Mouse (Mus musculus) stomach, postnatal 0 days (tissue): ENCODE results near the gene Zfp629. TPM values are rescaled to one million over a fixed set of nuclear protein-coding genes. Genes with fewer than 3 reads are reported as not detected.

Experiments used
- ATAC-seq: fragments of 200-750 bp; cut with Nextera tagmentation; 2 replicates; pipeline ENCODE4 v1.8.0; 2017; ENCODE audit not compliant: low FRiP score, low TSS enrichment
- DNase-seq: peaks from one replicate; pipeline ENCODE4 v3.0.0-alpha.2; 2016; ENCODE audit warnings: low spot score
- H3K27ac ChIP-seq: fragments of 300-500 bp; sonication (generic); replicated peaks from 2 replicates; pipeline ENCODE4 v1.5.1; 2014; ENCODE audit warnings: mild to moderate bottlenecking, control low read depth
- H3K27me3 ChIP-seq: fragments of 300-500 bp; sonication (generic); 2 replicates; pipeline ENCODE4 v1.6.1; 2014; ENCODE audit warnings: low read length; ENCODE audit not compliant: control insufficient read depth, insufficient read depth
- H3K36me3 ChIP-seq: fragments of 300-500 bp; sonication (generic); 2 replicates; pipeline ENCODE4 v1.6.1; 2014; ENCODE audit warnings: low read length, mixed read lengths; ENCODE audit not compliant: control insufficient read depth, insufficient read depth
- H3K4me1 ChIP-seq: fragments of 300-500 bp; sonication (generic); replicated peaks from 2 replicates; pipeline ENCODE4 v1.6.1; 2014; ENCODE audit warnings: antibody characterized with exemption; ENCODE audit not compliant: control insufficient read depth, insufficient read depth
- H3K4me2 ChIP-seq: fragments of 300-500 bp; sonication (generic); replicated peaks from 2 replicates; pipeline ENCODE4 v1.6.1; 2014; ENCODE audit warnings: low read depth, mild to moderate bottlenecking, control low read depth, moderate library complexity
- H3K4me3 ChIP-seq: fragments of 300-500 bp; sonication (generic); 2 replicates; pipeline ENCODE4 v1.5.1; 2014; ENCODE audit warnings: low read depth, low read length, control low read depth
- H3K9ac ChIP-seq: fragments of 300-500 bp; sonication (generic); 2 replicates; pipeline ENCODE4 v1.6.1; 2014; ENCODE audit warnings: mild to moderate bottlenecking, low read length, control low read depth, mixed read lengths
- H3K9me3 ChIP-seq: fragments of 300-500 bp; sonication (generic); 2 replicates; pipeline ENCODE4 v1.6.1; 2016; ENCODE audit warnings: low read length; ENCODE audit not compliant: control insufficient read depth
- CTCF ChIP-seq: IDR thresholded peaks from 2 replicates; pipeline ENCODE4 v1.5.1; 2016; ENCODE audit warnings: antibody characterized with exemption, low read depth, mild to moderate bottlenecking, moderate library complexity
- EP300 ChIP-seq: optimal IDR thresholded peaks from 2 replicates; pipeline ENCODE3; 2016; ENCODE audit warnings: antibody characterized with exemption
- WGBS: fragments of 180-500 bp; shearing (Covaris S2); extraction: QIAGEN DNeasy Blood & Tissue Kit; methylation state at CpG from one replicate; pipeline ENCODE4 v1.1.7; 2014; 5-methylcytosine and 5-hydroxymethylcytosine counted together
- polyA plus RNA-seq: library from polyadenylated mRNA; unstranded; fragments of >200 nt; fragmentation: Nextera tagmentation; extraction: Ambion mirVana; gene quantifications from 2 replicates; pipeline ENCODE4 v1.2.1, GENCODE M21; 2015

Gene Zfp629
- polyA plus RNA-seq, 1 experiment from 2014 or later: 3.7 TPM

DNA sequence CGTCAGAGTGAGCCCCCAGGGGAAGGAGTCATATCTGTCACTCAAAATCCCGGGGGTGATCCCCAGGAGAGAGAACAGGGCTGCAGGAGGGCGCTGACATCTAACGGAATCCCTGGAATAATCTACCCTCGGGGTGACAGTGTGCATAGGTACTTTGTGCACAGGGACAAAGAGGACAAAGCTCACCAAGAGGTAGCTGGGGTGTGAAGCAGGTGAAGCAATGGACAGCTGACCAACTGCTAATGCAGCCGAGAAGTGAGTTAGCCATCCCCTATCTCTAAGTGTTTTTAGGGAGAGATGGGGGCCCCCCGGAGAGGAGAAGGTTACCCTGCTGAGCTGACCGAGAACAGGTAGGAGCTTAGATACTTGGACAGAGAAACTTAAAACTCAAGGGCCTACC, 1.5 kb downstream of the Zfp629 start:
- H3K27me3 ChIP-seq: no peaks in the 10 kb centered on the region
- no peak overlapping the region; the same call in 1 of the 2 replicates for H3K27ac ChIP-seq
- no peak; the same call in 1 of the 2 replicates for ATAC-seq
- no peak for TF ChIP-seq EP300
- no peak for TF ChIP-seq CTCF
- H3K4me2 ChIP-seq: peak overlapping the region; percentile 87
- peak overlapping the region; percentile 95 for H3K4me3 ChIP-seq
- no peak for DNase-seq
- peaks cover 18% of the 10 kb centered on the region for H3K36me3 ChIP-seq
- peak overlapping the region; percentile 95 for H3K9ac ChIP-seq
- WGBS: 17% methylated on average over 8 of the region's 8 CpGs
- H3K4me1 ChIP-seq: no peaks in the 10 kb centered on the region
- no peaks in the 10 kb centered on the region for H3K9me3 ChIP-seq

DNA sequence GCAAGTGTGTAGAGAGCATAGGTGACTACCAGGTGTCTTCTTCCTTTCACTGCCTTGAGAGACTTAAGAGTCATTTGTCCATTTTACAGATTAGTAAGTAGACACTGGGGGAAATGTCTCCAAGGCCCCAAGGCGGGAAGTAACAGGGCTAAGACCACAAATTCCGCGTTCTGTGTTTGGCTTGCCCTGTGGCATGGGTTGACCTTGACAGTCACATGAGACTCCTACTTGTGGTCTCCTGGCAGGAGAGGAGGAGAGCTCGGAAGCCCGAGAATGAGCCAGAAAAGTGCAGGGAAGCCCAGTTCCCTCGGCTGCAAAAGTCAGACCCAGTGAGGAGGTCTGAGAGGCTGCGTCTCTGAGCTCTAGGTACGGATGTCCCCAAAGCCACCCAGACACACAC, 2.1 kb downstream of the Zfp629 start:
- 83% methylated on average over 8 of the region's 8 CpGs for WGBS
- H3K9ac ChIP-seq: peak overlapping the region; percentile 95; the same call in 1 of the 2 replicates
- DNase-seq (no peak), ATAC-seq (no peak)
- H3K36me3 ChIP-seq: peaks cover 18% of the 10 kb centered on the region
- TF ChIP-seq CTCF (no peak), EP300 (no peak)
- no peaks in the 10 kb centered on the region for H3K4me1 ChIP-seq
- no peaks in the 10 kb centered on the region for H3K27me3 ChIP-seq
- no peak overlapping the region for H3K27ac ChIP-seq
- H3K4me3 ChIP-seq: no peak overlapping the region
- H3K9me3 ChIP-seq: no peaks in the 10 kb centered on the region
- no peak overlapping the region for H3K4me2 ChIP-seq

GRCm38 (mm10) chr7:127611561-127611960, 4.0 kb downstream of the Zfp629 start:
- H3K4me2 ChIP-seq: no peak overlapping the region
- no peak for DNase-seq
- H3K9me3 ChIP-seq: no peaks in the 10 kb centered on the region
- no peaks in the 10 kb centered on the region for H3K4me1 ChIP-seq
- TF ChIP-seq CTCF: no peak
- WGBS: 95% methylated on average over 26 of the region's 26 CpGs
- no peak overlapping the region for H3K4me3 ChIP-seq
- H3K27me3 ChIP-seq: no peaks in the 10 kb centered on the region
- no peak overlapping the region for H3K9ac ChIP-seq
- no peak overlapping the region for H3K27ac ChIP-seq
- no peak for ATAC-seq
- H3K36me3 ChIP-seq: peaks cover 25% of the 10 kb centered on the region

DNA sequence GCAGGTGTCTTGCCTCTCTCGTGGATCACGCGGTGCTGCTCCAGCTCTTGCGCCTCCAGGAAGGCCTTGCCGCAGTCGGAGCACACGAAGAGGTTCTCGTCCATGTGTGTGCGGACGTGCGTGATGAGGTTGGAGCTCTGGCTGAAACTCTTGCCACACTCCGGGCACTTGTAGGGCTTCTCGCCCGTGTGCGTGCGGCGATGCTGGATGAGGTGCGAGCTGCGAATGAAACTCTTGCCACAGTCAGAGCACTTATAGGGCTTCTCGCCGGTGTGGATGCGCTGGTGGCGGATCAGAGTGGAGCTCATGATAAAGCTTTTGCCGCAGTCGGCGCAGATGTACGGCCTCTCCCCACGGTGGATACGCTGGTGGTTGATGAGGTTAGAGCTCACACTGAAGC, 4.6 kb downstream of the Zfp629 start:
- no peak for ATAC-seq
- Histone ChIP-seq H3K27me3 (no peaks in the 10 kb centered on the region), H3K36me3 (peaks cover 25% of the 10 kb centered on the region), H3K9me3 (no peaks in the 10 kb centered on the region), H3K4me3 (no peak overlapping the region), H3K9ac (no peak overlapping the region), H3K4me1 (no peaks in the 10 kb centered on the region), H3K4me2 (no peak overlapping the region), H3K27ac (no peak overlapping the region)
- no peak for DNase-seq
- TF ChIP-seq EP300 (no peak), CTCF (no peak)
- WGBS: 98% methylated on average over 29 of the region's 29 CpGs

DNA sequence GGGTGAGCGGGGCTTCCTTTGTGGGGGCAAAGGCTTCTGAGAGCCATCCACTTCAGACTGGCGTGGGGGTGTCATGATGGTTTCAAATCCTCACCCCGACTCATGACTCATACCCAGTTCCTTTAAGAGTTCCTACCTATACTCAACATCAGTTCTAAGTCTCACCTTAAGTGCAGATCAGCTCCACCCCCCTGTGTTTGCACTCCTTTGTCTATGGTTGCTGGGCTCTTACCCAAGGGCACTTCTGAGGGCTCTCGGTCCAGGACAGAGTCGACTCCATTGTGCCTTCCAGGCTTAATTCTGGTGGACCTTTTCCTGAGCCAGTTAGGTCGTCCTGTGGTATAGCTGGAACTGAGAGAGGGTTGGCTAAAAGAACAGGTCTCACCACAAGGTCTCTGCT, 8.4 kb downstream of the Zfp629 start:
- ATAC-seq (peak; percentile 65), DNase-seq (peak; percentile 60)
- no peak for TF ChIP-seq CTCF
- no peak for TF ChIP-seq EP300
- no peaks in the 10 kb centered on the region for H3K4me1 ChIP-seq
- 68% methylated on average over 6 of the region's 6 CpGs for WGBS
- no peaks in the 10 kb centered on the region for H3K9me3 ChIP-seq
- H3K4me3 ChIP-seq: no peak overlapping the region
- peaks cover 27% of the 10 kb centered on the region for H3K36me3 ChIP-seq
- H3K9ac ChIP-seq: no peak overlapping the region
- no peaks in the 10 kb centered on the region for H3K27me3 ChIP-seq
- no peak overlapping the region for H3K27ac ChIP-seq
- no peak overlapping the region for H3K4me2 ChIP-seq

- TF ChIP-seq CTCF (no peak), EP300 (no peak)
- Histone ChIP-seq H3K36me3 (peaks cover 25% of the 10 kb centered on the region), H3K27me3 (no peaks in the 10 kb centered on the region), H3K9ac (no peak overlapping the region), H3K4me3 (no peak overlapping the region), H3K27ac (no peak overlapping the region), H3K4me1 (no peaks in the 10 kb centered on the region), H3K9me3 (no peaks in the 10 kb centered on the region), H3K4me2 (no peak overlapping the region)
- DNase-seq (no peak), ATAC-seq (no peak)
- WGBS: 85% methylated on average over 10 of the region's 10 CpGs
Observed at GRCm38 (mm10) chr7:127604256-127604655, 11.3 kb downstream of the Zfp629 start.
